Mouse (Mus musculus) lung, embryonic 16.5 days (tissue): ENCODE data around the gene Pank3. TPM values are rescaled to one million over a fixed set of nuclear protein-coding genes. Genes with fewer than 3 reads are reported as not detected.
"Not testable (repeated sequence)": the region's sequence is repeated elsewhere in the genome, so short reads cannot be mapped to it uniquely, and the experiment has no call there.

Source experiments
- ATAC-seq: fragments of 200-750 bp; cut with Nextera tagmentation; 2 replicates; pipeline ENCODE4 v1.8.0; 2017; ENCODE audit warnings: low read depth, mild to moderate bottlenecking, moderate library complexity
- H3K27ac ChIP-seq: fragments of 300-500 bp; sonication (generic); 2 replicates; pipeline ENCODE4 v1.5.1; 2014; ENCODE audit warnings: mild to moderate bottlenecking, control low read depth, low read length
- H3K27me3 ChIP-seq: fragments of 300-500 bp; sonication (generic); 2 replicates; pipeline ENCODE4 v1.6.1; 2014; ENCODE audit warnings: low read depth, low read length, mixed read lengths; ENCODE audit not compliant: control insufficient read depth, insufficient read depth
- H3K36me3 ChIP-seq: fragments of 300-500 bp; sonication (generic); 2 replicates; pipeline ENCODE4 v1.6.1; 2014; ENCODE audit warnings: low read length; ENCODE audit not compliant: control insufficient read depth, insufficient read depth
- H3K4me1 ChIP-seq: fragments of 300-500 bp; sonication (generic); replicated peaks from 2 replicates; pipeline ENCODE4 v1.6.1; 2014; ENCODE audit warnings: low read length, mixed read lengths; ENCODE audit not compliant: control insufficient read depth, insufficient read depth
- H3K4me2 ChIP-seq: fragments of 300-500 bp; sonication (generic); 2 replicates; pipeline ENCODE4 v1.6.1; 2014; ENCODE audit warnings: low read depth, low read length, control low read depth
- H3K4me3 ChIP-seq: fragments of 300-500 bp; sonication (generic); 2 replicates; pipeline ENCODE4 v1.5.1; 2014; ENCODE audit warnings: mild to moderate bottlenecking, low read length, control low read depth
- H3K9ac ChIP-seq: fragments of 300-500 bp; sonication (generic); 2 replicates; pipeline ENCODE4 v1.6.1; 2014; ENCODE audit warnings: low read length, control low read depth
- H3K9me3 ChIP-seq: fragments of 300-500 bp; sonication (generic); 2 replicates; pipeline ENCODE4 v1.6.1; 2016; ENCODE audit warnings: low read length; ENCODE audit not compliant: control insufficient read depth
- WGBS: fragments of 180-500 bp; shearing (Covaris S2); extraction: QIAGEN DNeasy Blood & Tissue Kit; methylation state at CpG from one replicate; pipeline ENCODE4 v1.1.7; 2014; 5-methylcytosine and 5-hydroxymethylcytosine counted together
- microRNA counts: library from miRNA; unstranded; fragments of <30 nt; microRNA quantifications from one replicate; lab custom pipeline; 2016
- microRNA-seq: library from miRNA; unstranded; fragments of <30 nt; microRNA quantifications from one replicate; pipeline ENCODE4, GENCODE M21; 2016
- polyA plus RNA-seq: library from polyadenylated mRNA; unstranded; fragments of >200 nt; fragmentation: Nextera tagmentation; extraction: Ambion mirVana; gene quantifications from 2 replicates; pipeline ENCODE4 v1.2.1, GENCODE M21; 2015

Gene Pank3
- polyA plus RNA-seq, 1 experiment from 2014 or later: 13.2 TPM

- 1% methylated on average over 46 of the region's 46 CpGs for WGBS
- peaks cover 8% of the 10 kb centered on the region; the same call in 1 of the 2 replicates for H3K36me3 ChIP-seq
- H3K27me3 ChIP-seq: no peaks in the 10 kb centered on the region
- peaks cover 11% of the 10 kb centered on the region for H3K4me1 ChIP-seq
- peak; percentile 88 for ATAC-seq
- H3K4me3 ChIP-seq: peak within 1 kb of the TSS; percentile 99
- H3K9ac ChIP-seq: peak within 1 kb of the TSS; percentile 94
- H3K4me2 ChIP-seq: peak within 1 kb of the TSS; percentile 73
- no peak within 1 kb of the TSS for H3K27ac ChIP-seq
- no peaks in the 10 kb centered on the region for H3K9me3 ChIP-seq
Observed at GRCm38 (mm10) chr11:35834022-35834760, 64.9 kb downstream of the Pank3 start, which contains the start of gene Rars. Rars (minus strand) TSS chr11:35834506.

DNA sequence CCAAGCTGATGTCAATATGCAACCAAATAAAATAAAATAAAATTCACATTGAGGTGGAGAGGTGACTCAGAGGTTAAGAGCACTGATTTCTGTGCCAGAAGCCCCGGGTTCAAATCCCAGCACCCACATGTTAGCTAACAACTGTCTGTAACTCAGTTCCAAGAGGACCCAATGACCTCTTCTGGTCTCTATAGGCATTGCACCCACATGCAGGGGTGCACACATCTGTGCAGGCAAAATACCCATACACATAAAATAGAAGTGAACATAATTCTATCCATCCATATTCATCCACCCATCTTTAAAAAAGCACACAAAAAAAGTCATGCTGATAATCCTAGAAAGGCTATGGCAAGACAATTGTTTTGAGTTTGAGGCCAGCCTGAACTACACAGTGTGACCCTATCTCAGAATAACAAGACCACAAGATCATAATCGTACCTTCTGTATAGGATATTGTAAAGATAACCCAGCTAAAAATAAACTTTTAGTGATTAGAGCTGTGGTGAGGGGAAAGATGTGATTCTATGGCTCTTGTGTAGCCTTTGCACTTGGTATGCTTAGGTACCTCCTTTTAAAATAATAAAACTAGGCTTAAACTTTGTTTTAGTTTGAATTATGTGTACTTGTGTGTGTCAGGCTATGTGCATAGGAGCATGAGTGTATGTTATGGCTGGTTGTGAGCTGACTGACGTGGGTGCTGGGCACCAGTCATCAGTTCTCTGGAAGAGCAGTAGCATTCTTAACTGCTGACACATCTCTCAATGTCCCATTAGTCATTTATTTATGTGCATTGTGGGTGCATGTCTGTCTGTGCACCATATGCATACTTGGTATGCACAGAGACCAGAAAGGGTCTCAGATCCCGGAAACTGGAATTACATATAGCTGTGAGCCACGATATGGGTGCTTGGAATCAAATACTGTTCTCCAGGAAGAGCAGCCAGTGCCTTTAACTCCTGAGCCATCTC lies 68.2 kb downstream of the Pank3 start:
- no peaks in the 10 kb centered on the region for H3K9me3 ChIP-seq
- H3K4me2 ChIP-seq: peak overlapping the region; percentile 58
- peaks cover 11% of the 10 kb centered on the region for H3K4me1 ChIP-seq
- no peaks in the 10 kb centered on the region for H3K27me3 ChIP-seq
- peak overlapping the region; percentile 52; the same call in 1 of the 2 replicates for H3K9ac ChIP-seq
- ATAC-seq: no peak
- H3K36me3 ChIP-seq: no peaks in the 10 kb centered on the region; the same call in 1 of the 2 replicates
- H3K4me3 ChIP-seq: 0 out of 2 replicates have a peak overlapping the region, but pooled peaks have one; percentile 42
- WGBS: 70% methylated on average over 5 of the region's 5 CpGs
- no peak overlapping the region for H3K27ac ChIP-seq

GRCm38 (mm10) chr11:35838345-35839338 lies 69.4 kb downstream of the Pank3 start:
- H3K4me3 ChIP-seq: peak overlapping the region; percentile 42
- 25% methylated on average over 28 of the region's 28 CpGs for WGBS
- peaks cover 4% of the 10 kb centered on the region for H3K4me1 ChIP-seq
- no peaks in the 10 kb centered on the region for H3K27me3 ChIP-seq
- peaks cover 5% of the 10 kb centered on the region for H3K36me3 ChIP-seq
- no peaks in the 10 kb centered on the region for H3K9me3 ChIP-seq
- ATAC-seq: peak; percentile 92
- no peak overlapping the region; the same call in 1 of the 2 replicates for H3K27ac ChIP-seq
- peak overlapping the region; percentile 58 for H3K4me2 ChIP-seq
- peak overlapping the region; percentile 52 for H3K9ac ChIP-seq

- no peak for ATAC-seq
- H3K4me3 ChIP-seq: no peak overlapping the region
- WGBS: 79% methylated on average over 7 of the region's 7 CpGs
- H3K27ac ChIP-seq: no peak overlapping the region
- no peak overlapping the region for H3K4me2 ChIP-seq
- H3K9me3 ChIP-seq: no peaks in the 10 kb centered on the region
- peaks cover 5% of the 10 kb centered on the region for H3K36me3 ChIP-seq
- peaks cover 3% of the 10 kb centered on the region; the same call in 1 of the 2 replicates for H3K4me1 ChIP-seq
- H3K27me3 ChIP-seq: no peaks in the 10 kb centered on the region
- H3K9ac ChIP-seq: no peak overlapping the region
Observed at GRCm38 (mm10) chr11:35840282-35840681, 71.0 kb downstream of the Pank3 start.

- not testable (repeated sequence) for H3K4me2 ChIP-seq, H3K4me3 ChIP-seq, H3K9me3 ChIP-seq, H3K27me3 ChIP-seq, H3K4me1 ChIP-seq, H3K9ac ChIP-seq, ATAC-seq, H3K36me3 ChIP-seq, H3K27ac ChIP-seq
- WGBS: 82% methylated on average over 4 of the region's 4 CpGs
Observed at GRCm38 (mm10) chr11:35840806-35841205, 71.5 kb downstream of the Pank3 start.

MicroRNAs within 50 kb of the gene (microRNA counts, 519-probe panel; counts per million panel counts)
- microRNA mmu-miR-103 (lab: Ali Mortazavi, UCI): 4,353 counts per million, percentile 88 among the panel's probes with 10 or more counts

Small RNA genes lying within 50 kb of the gene (microRNA-seq; reads per million reads assigned to microRNA genes)
- gene Mir103-1: 5.5 reads per million, percentile 18 among the genes with 10 or more reads in this experiment

Other genes starting within 250 kb of the Pank3 start
- gene Fbll1, start 29.4 kb downstream of the Pank3 start, polyA plus RNA-seq: not detected in 2 replicates
- 70.9 and 74.9 TPM in 2 replicates for gene Rars, start 65.0 kb downstream of the Pank3 start, polyA plus RNA-seq
- 7.8 and 9.9 TPM in 2 replicates for gene Wwc1, start 211.0 kb downstream of the Pank3 start, polyA plus RNA-seq